Mouse (Mus musculus): Measurements from ENCODE around the gene Gm20441.
"Not testable (repeated sequence)": the region's sequence is repeated elsewhere in the genome, so short reads cannot be mapped to it uniquely, and the experiment has no call there.

Gene Gm20441

GRCm38 (mm10) chr10:75779206-75780174 is 1.3 kb downstream of the Gm20441 start:
- DNase-seq (ENCODE audit: extremely low read depth, low read depth) = no peak

- no peak for DNase-seq (ENCODE audit: extremely low read depth, low read depth)
Observed at GRCm38 (mm10) chr10:75777885-75778284, 2.9 kb downstream of the Gm20441 start.

- DNase-seq (ENCODE audit: extremely low read depth, low read depth) = no peak
Observed at GRCm38 (mm10) chr10:75776562-75776961, 4.2 kb downstream of the Gm20441 start.

- DNase-seq (ENCODE audit: extremely low read depth, low read depth) = no peak
Observed at GRCm38 (mm10) chr10:75774587-75774986, 6.2 kb downstream of the Gm20441 start.

GRCm38 (mm10) chr10:75774102-75774501 is 6.7 kb downstream of the Gm20441 start:
- DNase-seq (ENCODE audit: extremely low read depth, low read depth) = no peak

GRCm38 (mm10) chr10:75772795-75773664 is 7.7 kb downstream of the Gm20441 start, which contains the start of gene Ddt:
TSS of gene Ddt (minus strand) at chr10:75773414.
- DNase-seq (ENCODE audit: extremely low read depth, low read depth) = peak; percentile 90

- not testable (repeated sequence) for DNase-seq (ENCODE audit: extremely low read depth, low read depth)
Observed at GRCm38 (mm10) chr10:75767756-75768155, 13.0 kb downstream of the Gm20441 start.

GRCm38 (mm10) chr10:75766856-75767255 is 13.9 kb downstream of the Gm20441 start:
- DNase-seq (ENCODE audit: extremely low read depth, low read depth) = peak; percentile 69

GRCm38 (mm10) chr10:75764519-75765473 is 16.0 kb downstream of the Gm20441 start:
- peak; percentile 88 for DNase-seq (ENCODE audit: extremely low read depth, low read depth)

- peak; percentile 96 for DNase-seq (ENCODE audit: extremely low read depth, low read depth)
Observed at GRCm38 (mm10) chr10:75763682-75764518, 16.9 kb downstream of the Gm20441 start, which contains the start of gene Cabin1. TSS of gene Cabin1 (minus strand) at chr10:75764341.

- DNase-seq (ENCODE audit: extremely low read depth, low read depth) = peak; percentile 65
Observed at GRCm38 (mm10) chr10:75762413-75762812, 18.3 kb downstream of the Gm20441 start.

GRCm38 (mm10) chr10:75760311-75760710 is 20.4 kb downstream of the Gm20441 start:
- DNase-seq (ENCODE audit: extremely low read depth, low read depth) = no peak

- no peak for DNase-seq (ENCODE audit: extremely low read depth, low read depth)
Observed at GRCm38 (mm10) chr10:75756719-75757118, 24.0 kb downstream of the Gm20441 start.

- peak; percentile 33 for DNase-seq (ENCODE audit: extremely low read depth, low read depth)
Observed at GRCm38 (mm10) chr10:75744017-75744416, 36.7 kb downstream of the Gm20441 start.

- no peak for DNase-seq (ENCODE audit: extremely low read depth, low read depth)
Observed at GRCm38 (mm10) chr10:75743369-75743768, 37.4 kb downstream of the Gm20441 start.

GRCm38 (mm10) chr10:75740866-75741265 is 39.9 kb downstream of the Gm20441 start:
- DNase-seq (ENCODE audit: extremely low read depth, low read depth) = no peak

- no peak for DNase-seq (ENCODE audit: extremely low read depth, low read depth)
Observed at GRCm38 (mm10) chr10:75725449-75725848, 55.3 kb downstream of the Gm20441 start.
